Mouse (Mus musculus) right cerebral cortex, postnatal 10 days (tissue): ENCODE data around the gene Prdm16.
A peak's percentile ranks its signal among the peaks of the same experiment; 100 is the strongest.

ENCODE experiments used
- DNase-seq, 2 experiments: peaks; one replicate each; pipeline ENCODE4 v3.0.0; 2021; ENCODE audit warnings: low spot score in 2 of 2

Gene Prdm16

DNA sequence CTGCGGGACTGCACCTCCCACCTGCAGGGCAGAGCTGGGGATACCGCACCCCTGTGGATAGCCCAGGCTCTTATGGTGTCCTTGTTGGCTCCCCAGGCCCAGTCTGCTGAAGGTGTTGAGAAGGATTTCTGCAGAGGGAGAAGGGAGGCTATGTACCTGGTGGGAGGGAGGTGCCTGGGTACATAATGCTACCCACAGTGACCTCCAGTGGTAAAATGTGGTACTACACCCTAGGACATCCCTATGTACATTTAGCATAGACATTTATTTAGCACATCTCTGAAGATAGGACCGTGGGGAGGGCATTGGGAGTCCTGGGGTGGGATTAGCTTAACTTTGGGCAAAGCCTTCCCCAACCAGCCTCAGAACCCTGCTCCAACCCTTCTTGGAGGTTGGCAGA is 363.7 kb downstream of the Prdm16 start:
- peak; percentile 58 to 70 for DNase-seq

DNA sequence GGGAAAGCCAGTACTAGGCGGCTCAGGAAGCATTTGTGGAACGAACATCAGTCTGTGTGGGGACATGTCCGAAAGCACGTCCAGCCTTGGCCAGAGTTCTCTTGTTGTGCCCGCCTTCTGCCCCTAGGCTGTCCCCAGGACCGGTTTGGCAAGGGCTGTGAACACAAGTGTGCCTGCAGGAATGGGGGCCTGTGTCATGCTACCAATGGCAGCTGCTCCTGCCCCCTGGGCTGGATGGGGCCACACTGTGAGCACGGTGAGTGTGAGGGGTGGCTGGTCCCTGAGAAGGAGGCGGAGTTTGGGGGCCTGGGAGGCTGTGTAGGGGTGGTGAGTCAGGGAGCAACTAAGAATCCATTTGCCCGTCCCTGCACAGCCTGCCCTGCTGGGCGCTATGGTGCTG is 367.2 kb downstream of the Prdm16 start:
- no peak for DNase-seq

DNA sequence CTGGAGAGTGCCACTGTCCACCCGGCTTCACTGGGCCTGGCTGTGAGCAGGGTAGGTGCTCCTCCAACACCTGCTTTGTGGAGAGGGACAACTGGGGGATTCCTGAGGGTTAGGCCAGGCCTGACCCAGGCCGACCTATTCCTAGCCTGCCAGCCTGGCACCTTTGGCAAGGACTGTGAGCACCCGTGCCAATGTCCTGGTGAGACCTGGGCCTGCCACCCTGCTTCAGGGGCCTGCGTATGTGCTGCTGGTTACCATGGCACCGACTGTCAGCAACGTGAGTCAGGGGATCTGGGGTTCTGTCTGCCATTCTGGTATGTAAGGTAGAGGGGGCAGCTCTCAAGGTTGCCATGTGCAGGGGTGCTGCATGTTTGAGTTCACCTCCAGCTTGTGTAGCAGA is 369.2 kb downstream of the Prdm16 start:
- no peak for DNase-seq
